Mouse (Mus musculus): ENCODE measurements around the gene Slc4a1. TPM values are rescaled to one million over a fixed set of nuclear protein-coding genes. Genes with fewer than 3 reads are reported as not detected.

Gene Slc4a1
- polyA plus RNA-seq, 1 experiment from 2014 or later, result 1.6 TPM

- Histone ChIP-seq H3K4me2 (ENCODE audit: low read depth, low read length) (peak overlapping the region; percentile 97), H3K9ac (replicated peaks; ENCODE audit: low read depth, low read length) (peak overlapping the region; percentile 99), H3K27ac (ENCODE audit: low read depth, low read length) (peak overlapping the region; percentile 93), H3K36me3 (ENCODE audit: control insufficient read depth, insufficient read depth, low read length) (peaks cover 12% of the 10 kb centered on the region; the same call in 1 of the 2 replicates), H3K4me3 (ENCODE audit: low read depth, low read length) (peak overlapping the region; percentile 99), H3K4me1 (ENCODE audit: control insufficient read depth, insufficient read depth, low read length) (peaks cover 15% of the 10 kb centered on the region; the same call in 1 of the 2 replicates), H3K27me3 (ENCODE audit: control insufficient read depth, insufficient read depth, low read length) (peaks cover 3% of the 10 kb centered on the region; the same call in 1 of the 2 replicates), H3K9me3 (ENCODE audit: control insufficient read depth, low read length) (no peaks in the 10 kb centered on the region)
- ATAC-seq (ENCODE audit: low read depth), result no peak
- WGBS, result under 1% methylated on average over 79 of the region's 84 CpGs
Observed at GRCm38 (mm10) chr11:102318576-102319409, 47.2 kb downstream of the Slc4a1 start.

GRCm38 (mm10) chr11:102317901-102318575 lies 48.0 kb downstream of the Slc4a1 start:
- Histone ChIP-seq H3K4me2 (ENCODE audit: low read depth, low read length) (peak overlapping the region; percentile 97), H3K27ac (ENCODE audit: low read depth, low read length) (peak overlapping the region; percentile 93), H3K9me3 (ENCODE audit: control insufficient read depth, low read length) (no peaks in the 10 kb centered on the region), H3K36me3 (ENCODE audit: control insufficient read depth, insufficient read depth, low read length) (peaks cover 20% of the 10 kb centered on the region; the same call in 1 of the 2 replicates), H3K4me3 (ENCODE audit: low read depth, low read length) (peak overlapping the region; percentile 99), H3K4me1 (ENCODE audit: control insufficient read depth, insufficient read depth, low read length) (peaks cover 15% of the 10 kb centered on the region; the same call in 1 of the 2 replicates), H3K9ac (replicated peaks; ENCODE audit: low read depth, low read length) (peak overlapping the region; percentile 99), H3K27me3 (ENCODE audit: control insufficient read depth, insufficient read depth, low read length) (peaks cover 3% of the 10 kb centered on the region; the same call in 1 of the 2 replicates)
- ATAC-seq (ENCODE audit: low read depth), result peak; percentile 42
- WGBS, result under 1% methylated on average over 31 of the region's 77 CpGs

- WGBS, result under 1% methylated on average over 55 of the region's 87 CpGs
Observed at GRCm38 (mm10) chr11:102317298-102317900, 48.6 kb downstream of the Slc4a1 start.

GRCm38 (mm10) chr11:102316572-102317297 lies 49.3 kb downstream of the Slc4a1 start:
- H3K27ac ChIP-seq (ENCODE audit: low read depth, low read length), result peak overlapping the region; percentile 93
- no peaks in the 10 kb centered on the region for H3K9me3 ChIP-seq (ENCODE audit: control insufficient read depth, low read length)
- H3K27me3 ChIP-seq (ENCODE audit: control insufficient read depth, insufficient read depth, low read length), result peaks cover 3% of the 10 kb centered on the region; the same call in 1 of the 2 replicates
- peak overlapping the region; percentile 99 for H3K9ac ChIP-seq (replicated peaks; ENCODE audit: low read depth, low read length)
- peak; percentile 25 for ATAC-seq (ENCODE audit: low read depth)
- 1% methylated on average over 35 of the region's 80 CpGs for WGBS
- peak overlapping the region; percentile 97 for H3K4me2 ChIP-seq (ENCODE audit: low read depth, low read length)
- peaks cover 30% of the 10 kb centered on the region; the same call in 1 of the 2 replicates for H3K36me3 ChIP-seq (ENCODE audit: control insufficient read depth, insufficient read depth, low read length)
- H3K4me3 ChIP-seq (ENCODE audit: low read depth, low read length), result peak overlapping the region; percentile 99
- peaks cover 15% of the 10 kb centered on the region; the same call in 1 of the 2 replicates for H3K4me1 ChIP-seq (ENCODE audit: control insufficient read depth, insufficient read depth, low read length)

More at GRCm38 (mm10) chr11:102317298-102317900, 48.6 kb downstream of the Slc4a1 start:
- peak overlapping the region; percentile 99 for H3K4me3 ChIP-seq (ENCODE audit: low read depth, low read length)
- H3K4me2 ChIP-seq (ENCODE audit: low read depth, low read length), result peak overlapping the region; percentile 97
- peak overlapping the region; percentile 99 for H3K9ac ChIP-seq (replicated peaks; ENCODE audit: low read depth, low read length)
- no peaks in the 10 kb centered on the region for H3K9me3 ChIP-seq (ENCODE audit: control insufficient read depth, low read length)
- peak; percentile 25 for ATAC-seq (ENCODE audit: low read depth)
- H3K36me3 ChIP-seq (ENCODE audit: control insufficient read depth, insufficient read depth, low read length), result peaks cover 25% of the 10 kb centered on the region; the same call in 1 of the 2 replicates
- peak overlapping the region; percentile 93 for H3K27ac ChIP-seq (ENCODE audit: low read depth, low read length)
- H3K27me3 ChIP-seq (ENCODE audit: control insufficient read depth, insufficient read depth, low read length), result peaks cover 3% of the 10 kb centered on the region; the same call in 1 of the 2 replicates
- peaks cover 15% of the 10 kb centered on the region; the same call in 1 of the 2 replicates for H3K4me1 ChIP-seq (ENCODE audit: control insufficient read depth, insufficient read depth, low read length)

- Histone ChIP-seq H3K36me3 (ENCODE audit: control insufficient read depth, insufficient read depth, low read length) (peaks cover 36% of the 10 kb centered on the region; the same call in 1 of the 2 replicates), H3K9ac (replicated peaks; ENCODE audit: low read depth, low read length) (peak overlapping the region; percentile 99), H3K4me3 (ENCODE audit: low read depth, low read length) (peak overlapping the region; percentile 99), H3K27ac (ENCODE audit: low read depth, low read length) (peak overlapping the region; percentile 93), H3K4me2 (ENCODE audit: low read depth, low read length) (peak overlapping the region; percentile 97), H3K27me3 (ENCODE audit: control insufficient read depth, insufficient read depth, low read length) (peaks cover 3% of the 10 kb centered on the region; the same call in 1 of the 2 replicates), H3K4me1 (ENCODE audit: control insufficient read depth, insufficient read depth, low read length) (peaks cover 11% of the 10 kb centered on the region; the same call in 1 of the 2 replicates), H3K9me3 (ENCODE audit: control insufficient read depth, low read length) (no peaks in the 10 kb centered on the region)
- ATAC-seq (ENCODE audit: low read depth), result no peak
- WGBS, result 14% methylated on average over 14 of the region's 14 CpGs
Observed at GRCm38 (mm10) chr11:102315690-102316571, 50.1 kb downstream of the Slc4a1 start.

- Histone ChIP-seq H3K4me1 (ENCODE audit: control insufficient read depth, insufficient read depth, low read length) (peaks cover 8% of the 10 kb centered on the region; the same call in 1 of the 2 replicates), H3K9me3 (ENCODE audit: control insufficient read depth, low read length) (no peaks in the 10 kb centered on the region), H3K27ac (ENCODE audit: low read depth, low read length) (no peak overlapping the region), H3K4me3 (ENCODE audit: low read depth, low read length) (no peak overlapping the region), H3K4me2 (ENCODE audit: low read depth, low read length) (no peak overlapping the region), H3K27me3 (ENCODE audit: control insufficient read depth, insufficient read depth, low read length) (peaks cover 3% of the 10 kb centered on the region; the same call in 1 of the 2 replicates), H3K9ac (replicated peaks; ENCODE audit: low read depth, low read length) (no peak overlapping the region), H3K36me3 (ENCODE audit: control insufficient read depth, insufficient read depth, low read length) (peaks cover 44% of the 10 kb centered on the region)
- WGBS, result 90% methylated on average over 12 of the region's 12 CpGs
- no peak for ATAC-seq (ENCODE audit: low read depth)
Observed at GRCm38 (mm10) chr11:102314321-102314720, 51.7 kb downstream of the Slc4a1 start.

GRCm38 (mm10) chr11:102312586-102312985 lies 53.4 kb downstream of the Slc4a1 start:
- peaks cover 49% of the 10 kb centered on the region for H3K36me3 ChIP-seq (ENCODE audit: control insufficient read depth, insufficient read depth, low read length)
- no peak overlapping the region for H3K4me2 ChIP-seq (ENCODE audit: low read depth, low read length)
- WGBS, result 93% methylated on average over 6 of the region's 6 CpGs
- no peak for ATAC-seq (ENCODE audit: low read depth)
- H3K4me3 ChIP-seq (ENCODE audit: low read depth, low read length), result no peak overlapping the region
- peaks cover 11% of the 10 kb centered on the region; the same call in 1 of the 2 replicates for H3K4me1 ChIP-seq (ENCODE audit: control insufficient read depth, insufficient read depth, low read length)
- no peaks in the 10 kb centered on the region for H3K9me3 ChIP-seq (ENCODE audit: control insufficient read depth, low read length)
- no peaks in the 10 kb centered on the region for H3K27me3 ChIP-seq (ENCODE audit: control insufficient read depth, insufficient read depth, low read length)
- no peak overlapping the region for H3K9ac ChIP-seq (replicated peaks; ENCODE audit: low read depth, low read length)
- no peak overlapping the region for H3K27ac ChIP-seq (ENCODE audit: low read depth, low read length)

Measured in neural tube, embryonic 14.5 days (tissue).